Mouse (Mus musculus) embryonic fibroblast, embryonic 13.5 days (primary cell): Measurements from ENCODE around the gene Gsta1.

Experiments
- CTCF ChIP-seq: IDR thresholded peaks from 2 replicates; pipeline ENCODE4 v1.5.1; 2011; ENCODE audit warnings: mild to moderate bottlenecking, control low read depth, low read length, moderate library complexity, borderline replicate concordance; ENCODE audit not compliant: insufficient read depth
- POLR2A ChIP-seq: IDR thresholded peaks from 2 replicates; pipeline ENCODE4 v1.6.1; 2011; ENCODE audit warnings: low read depth, mild to moderate bottlenecking, control low read depth, low read length, moderate library complexity

- no peak for TF ChIP-seq CTCF
- TF ChIP-seq POLR2A = no peak
Observed at GRCm38 (mm10) chr9:78195034-78195433, 35.4 kb upstream of the Gsta1 start.
